Mouse (Mus musculus) c-Kit-positive CD71-negative TER-119-negative erythroid progenitor cells, embryonic 14.5 days (primary cell): ENCODE data around the gene Pllp.

Experiments
- DNase-seq: peaks from one replicate; pipeline ENCODE4 v3.0.0-alpha.2; 2013; ENCODE audit warnings: low read depth

Gene Pllp

GRCm38 (mm10) chr8:94702844-94703813, 7.1 kb upstream of the Pllp start:
- DNase-seq = peak; percentile 76

- DNase-seq = no peak
These were observed 6.1 kb upstream of the Pllp start for GRCm38 (mm10) chr8:94702156-94702555.

- no peak for DNase-seq
These were observed 4.4 kb upstream of the Pllp start for GRCm38 (mm10) chr8:94700421-94700935.

GRCm38 (mm10) chr8:94699366-94699765, 3.3 kb upstream of the Pllp start:
- DNase-seq = no peak

GRCm38 (mm10) chr8:94697956-94698355, 1.9 kb upstream of the Pllp start:
- DNase-seq = no peak

- DNase-seq = no peak
These were observed 488 bp upstream of the Pllp start for GRCm38 (mm10) chr8:94696566-94696965.

GRCm38 (mm10) chr8:94695341-94695993, 611 bp downstream of the Pllp start:
- DNase-seq = no peak

GRCm38 (mm10) chr8:94694701-94695100, 1.4 kb downstream of the Pllp start:
- no peak for DNase-seq

GRCm38 (mm10) chr8:94685953-94686352, 10.1 kb downstream of the Pllp start:
- DNase-seq = no peak

- no peak for DNase-seq
These were observed 11.8 kb downstream of the Pllp start for GRCm38 (mm10) chr8:94684287-94684686.

- no peak for DNase-seq
These were observed 13.2 kb downstream of the Pllp start for GRCm38 (mm10) chr8:94682732-94683524.

GRCm38 (mm10) chr8:94680414-94680813, 15.7 kb downstream of the Pllp start:
- no peak for DNase-seq

- DNase-seq = no peak
These were observed 17.5 kb downstream of the Pllp start for GRCm38 (mm10) chr8:94678582-94678981.

- DNase-seq = no peak
These were observed 20.2 kb downstream of the Pllp start for GRCm38 (mm10) chr8:94675923-94676322.

GRCm38 (mm10) chr8:94674384-94674783, 21.7 kb downstream of the Pllp start:
- no peak for DNase-seq

- peak; percentile 85 for DNase-seq
These were observed 29.4 kb downstream of the Pllp start, which contains the start of gene Arl2bp for GRCm38 (mm10) chr8:94666456-94667308. TSS of gene Arl2bp (plus strand) at chr8:94666600.

GRCm38 (mm10) chr8:94664722-94665121, 31.4 kb downstream of the Pllp start:
- DNase-seq = no peak

GRCm38 (mm10) chr8:94660418-94660817, 35.7 kb downstream of the Pllp start:
- DNase-seq = no peak

- DNase-seq = no peak
These were observed 38.0 kb downstream of the Pllp start for GRCm38 (mm10) chr8:94658031-94658430.

GRCm38 (mm10) chr8:94654994-94655393, 41.1 kb downstream of the Pllp start:
- DNase-seq = no peak

GRCm38 (mm10) chr8:94652951-94653350, 43.1 kb downstream of the Pllp start:
- DNase-seq = no peak
